Mouse (Mus musculus): ENCODE measurements around the gene Majin.

DNA sequence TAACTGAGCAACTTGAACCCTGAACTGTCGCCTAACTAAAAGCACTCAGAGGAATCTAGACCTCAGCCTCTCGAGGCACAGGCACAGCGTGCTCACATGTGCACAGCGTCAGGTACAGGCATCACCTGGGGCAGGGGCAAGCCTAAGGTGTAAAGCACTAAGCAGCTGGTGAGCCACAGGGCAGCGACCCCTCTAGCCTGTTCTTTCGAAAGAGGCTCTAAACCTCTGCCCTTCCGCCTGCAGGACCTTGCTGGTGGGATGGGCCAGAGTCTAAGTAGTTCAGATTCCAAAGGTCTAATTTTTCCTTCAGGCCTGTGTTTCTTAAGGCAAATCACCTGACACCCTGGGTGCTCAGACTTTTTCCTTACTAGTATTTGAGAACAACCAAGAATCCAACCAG is 87.9 kb downstream of the Majin start:
- TF ChIP-seq POLR2A (IDR thresholded peaks at IDR 0.05; ENCODE audit: low read depth, low read length) (no peak), CTCF (IDR thresholded peaks at IDR 0.05; ENCODE audit: extremely low read depth, insufficient read length, insufficient replicate concordance, low read depth, low read length) (no peak)
